Mouse (Mus musculus) hindbrain, postnatal 0 days (tissue): Measurements from ENCODE around the gene Myo16. TPM values are rescaled to one million over a fixed set of nuclear protein-coding genes. Genes with fewer than 3 reads are reported as not detected.

Experiments used
- ATAC-seq: fragments of 200-750 bp; cut with Nextera tagmentation; 2 replicates; pipeline ENCODE4 v1.8.0; 2017; ENCODE audit warnings: mild to moderate bottlenecking, moderate TSS enrichment, moderate library complexity
- DNase-seq: peaks from one replicate; pipeline ENCODE4 v3.0.0-alpha.2; 2015; ENCODE audit warnings: low spot score
- H3K27ac ChIP-seq: fragments of 300-500 bp; sonication (generic); 2 replicates; pipeline ENCODE4 v1.5.1; 2014; ENCODE audit warnings: mild to moderate bottlenecking
- H3K27me3 ChIP-seq: fragments of 300-500 bp; sonication (generic); 2 replicates; pipeline ENCODE4 v1.6.1; 2014; ENCODE audit warnings: low read length, mixed read lengths; ENCODE audit not compliant: insufficient read depth
- H3K36me3 ChIP-seq: fragments of 300-500 bp; sonication (generic); 2 replicates; pipeline ENCODE4 v1.6.1; 2014; ENCODE audit warnings: low read length, mixed read lengths; ENCODE audit not compliant: insufficient read depth
- H3K4me1 ChIP-seq: fragments of 300-500 bp; sonication (generic); 2 replicates; pipeline ENCODE4 v1.6.1; 2014; ENCODE audit warnings: antibody characterized with exemption, low read length, mixed read lengths; ENCODE audit not compliant: insufficient read depth
- H3K4me2 ChIP-seq: fragments of 300-500 bp; sonication (generic); 2 replicates; pipeline ENCODE4 v1.6.1; 2014; ENCODE audit warnings: low read depth, mild to moderate bottlenecking, low read length, moderate library complexity, mixed read lengths
- H3K4me3 ChIP-seq: fragments of 300-500 bp; sonication (generic); 2 replicates; pipeline ENCODE4 v1.5.1; 2014; ENCODE audit warnings: low read length
- H3K9ac ChIP-seq: fragments of 300-500 bp; sonication (generic); replicated peaks from 2 replicates; pipeline ENCODE4 v1.6.1; 2014; ENCODE audit warnings: mild to moderate bottlenecking, low read length, moderate library complexity, mixed read lengths
- H3K9me3 ChIP-seq: fragments of 300-500 bp; sonication (generic); 2 replicates; pipeline ENCODE4 v1.6.1; 2016; ENCODE audit warnings: low read length, mixed read lengths
- CTCF ChIP-seq: IDR thresholded peaks from 2 replicates; pipeline ENCODE4 v1.5.1; 2016; ENCODE audit warnings: antibody characterized with exemption, control low read depth, low read depth
- WGBS: fragments of 180-500 bp; shearing (Covaris S2); extraction: QIAGEN DNeasy Blood & Tissue Kit; methylation state at CpG from one replicate; pipeline ENCODE4 v1.1.7; 2014; 5-methylcytosine and 5-hydroxymethylcytosine counted together
- polyA plus RNA-seq: library from polyadenylated mRNA; unstranded; fragments of >200 nt; fragmentation: Nextera tagmentation; extraction: Ambion mirVana; gene quantifications from 2 replicates; pipeline ENCODE4 v1.2.1, GENCODE M21; 2015
- total RNA-seq: library from RNA; depleted of rRNA; stranded (reverse); fragments of >200 nt; gene quantifications from 2 replicates; pipeline ENCODE4 v1.2.3, GENCODE M21; 2014

Myo16 gene
- total and polyA plus RNA-seq, 2 experiments from 2014 or later = 8.7 to 71.2 TPM

- ATAC-seq = no peak
- H3K4me3 ChIP-seq = no peak overlapping the region
- H3K36me3 ChIP-seq = no peaks in the 10 kb centered on the region
- no peak for DNase-seq
- 84% methylated on average over 12 of the region's 12 CpGs for WGBS
- H3K27me3 ChIP-seq = no peaks in the 10 kb centered on the region
- no peaks in the 10 kb centered on the region for H3K4me1 ChIP-seq
- TF ChIP-seq CTCF = no peak
- no peaks in the 10 kb centered on the region for H3K9me3 ChIP-seq
- H3K4me2 ChIP-seq = no peak overlapping the region
- no peak overlapping the region for H3K9ac ChIP-seq
- H3K27ac ChIP-seq = no peak overlapping the region
Measured at GRCm38 (mm10) chr8:10651546-10652315, 498.0 kb downstream of the Myo16 start.

- no peaks in the 10 kb centered on the region for H3K36me3 ChIP-seq
- WGBS = 90% methylated on average over 9 of the region's 9 CpGs
- no peak for TF ChIP-seq CTCF
- no peak overlapping the region for H3K4me2 ChIP-seq
- no peak overlapping the region for H3K9ac ChIP-seq
- H3K4me1 ChIP-seq = no peaks in the 10 kb centered on the region
- no peaks in the 10 kb centered on the region for H3K9me3 ChIP-seq
- DNase-seq (no peak), ATAC-seq (no peak)
- H3K27ac ChIP-seq = no peak overlapping the region
- H3K4me3 ChIP-seq = no peak overlapping the region
- H3K27me3 ChIP-seq = no peaks in the 10 kb centered on the region
Measured at GRCm38 (mm10) chr8:10653282-10653681, 499.6 kb downstream of the Myo16 start.

- 83% methylated on average over 9 of the region's 9 CpGs for WGBS
- Histone ChIP-seq H3K4me1 (no peaks in the 10 kb centered on the region), H3K4me3 (no peak overlapping the region), H3K4me2 (no peak overlapping the region), H3K27ac (no peak overlapping the region), H3K36me3 (no peaks in the 10 kb centered on the region), H3K9me3 (no peaks in the 10 kb centered on the region), H3K9ac (no peak overlapping the region), H3K27me3 (no peaks in the 10 kb centered on the region)
- DNase-seq = no peak
- no peak for ATAC-seq
- TF ChIP-seq CTCF = no peak
Measured at GRCm38 (mm10) chr8:10654922-10655518, 501.3 kb downstream of the Myo16 start.

- no peak; the same call in 1 of the 2 replicates for ATAC-seq
- no peak overlapping the region for H3K9ac ChIP-seq
- 18% methylated on average over 8 of the region's 8 CpGs for WGBS
- DNase-seq = peak; percentile 49
- H3K4me2 ChIP-seq = no peak overlapping the region
- H3K4me1 ChIP-seq = no peaks in the 10 kb centered on the region
- H3K9me3 ChIP-seq = no peaks in the 10 kb centered on the region
- H3K27ac ChIP-seq = no peak overlapping the region
- TF ChIP-seq CTCF = no peak
- no peaks in the 10 kb centered on the region for H3K36me3 ChIP-seq
- H3K27me3 ChIP-seq = no peaks in the 10 kb centered on the region
- H3K4me3 ChIP-seq = no peak overlapping the region
Measured at GRCm38 (mm10) chr8:10663770-10664470, 510.2 kb downstream of the Myo16 start.

- TF ChIP-seq CTCF = no peak
- ATAC-seq (no peak), DNase-seq (no peak)
- Histone ChIP-seq H3K4me3 (no peak overlapping the region), H3K36me3 (no peaks in the 10 kb centered on the region), H3K27me3 (no peaks in the 10 kb centered on the region), H3K9ac (no peak overlapping the region), H3K4me2 (no peak overlapping the region), H3K27ac (no peak overlapping the region), H3K4me1 (no peaks in the 10 kb centered on the region), H3K9me3 (no peaks in the 10 kb centered on the region)
- WGBS = 25% methylated on average over 13 of the region's 13 CpGs
Measured at GRCm38 (mm10) chr8:10664861-10665543, 511.3 kb downstream of the Myo16 start.

- Histone ChIP-seq H3K4me3 (no peak overlapping the region), H3K9me3 (no peaks in the 10 kb centered on the region), H3K9ac (no peak overlapping the region), H3K4me2 (no peak overlapping the region), H3K27ac (no peak overlapping the region), H3K36me3 (no peaks in the 10 kb centered on the region), H3K4me1 (no peaks in the 10 kb centered on the region), H3K27me3 (no peaks in the 10 kb centered on the region)
- no peak for TF ChIP-seq CTCF
- WGBS = 20% methylated on average over 4 of the region's 4 CpGs
- DNase-seq = peak; percentile 45
- ATAC-seq = 0 out of 2 replicates have a peak, but pooled peaks have one; percentile 27
Measured at GRCm38 (mm10) chr8:10665821-10666283, 512.1 kb downstream of the Myo16 start.
